Mouse (Mus musculus) layer of hippocampus, adult 2 months (tissue): ENCODE data around the gene Hmgb1. TPM values are rescaled to one million over a fixed set of nuclear protein-coding genes. Genes with fewer than 3 reads are reported as not detected.

Experiments
- DNase-seq, 2 experiments: peaks; one replicate each; pipeline ENCODE4 v3.0.0; 2022; ENCODE audit warnings: low spot score in 2 of 2
- H3K27ac ChIP-seq: fragments of 200-600 bp; 2 replicates; pipeline ENCODE4 v1.8.1; 2022
- H3K4me3 ChIP-seq: fragments of 200-600 bp; 2 replicates; pipeline ENCODE4 v1.8.1; 2022; ENCODE audit warnings: mild to moderate bottlenecking
- CTCF ChIP-seq: fragments of 200-600 bp; conservative IDR thresholded peaks from 2 replicates; pipeline ENCODE4 v1.8.1; 2022; ENCODE audit warnings: antibody characterized with exemption, mild to moderate bottlenecking, moderate library complexity
- total RNA-seq, 2 experiments: library from RNA; stranded (reverse); gene quantifications; 2 replicates each; pipeline ENCODE4 v1.2.3; 2021

Hmgb1 gene
- total RNA-seq, 2 experiments from 2014 or later = 143 to 147 TPM

- peak in 1 of 2 experiments; percentile 19 for DNase-seq
- Histone ChIP-seq H3K4me3 (peak overlapping the region; percentile 48), H3K27ac (peak overlapping the region; percentile 91)
- TF ChIP-seq CTCF = no peak
These were observed 153.0 kb downstream of the Hmgb1 start for GRCm38 (mm10) chr5:149031199-149031750.

- TF ChIP-seq CTCF = no peak
- H3K27ac ChIP-seq = no peak overlapping the region
These were observed 154.2 kb downstream of the Hmgb1 start for GRCm38 (mm10) chr5:149030103-149030502.

GRCm38 (mm10) chr5:149028394-149028793 is 155.9 kb downstream of the Hmgb1 start:
- H3K27ac ChIP-seq = no peak overlapping the region
- H3K4me3 ChIP-seq = no peak overlapping the region
- TF ChIP-seq CTCF = no peak
- DNase-seq = no peak

More at GRCm38 (mm10) chr5:149030103-149030502, 154.2 kb downstream of the Hmgb1 start:
- H3K4me3 ChIP-seq = no peak overlapping the region
- DNase-seq = no peak

GRCm38 (mm10) chr5:149027389-149027788 is 156.9 kb downstream of the Hmgb1 start:
- H3K27ac ChIP-seq = no peak overlapping the region
- no peak for DNase-seq
- no peak overlapping the region for H3K4me3 ChIP-seq
- peak; percentile 56 for TF ChIP-seq CTCF

GRCm38 (mm10) chr5:149021120-149021519 is 163.2 kb downstream of the Hmgb1 start:
- no peak for TF ChIP-seq CTCF
- DNase-seq = no peak

GRCm38 (mm10) chr5:149020681-149021062 is 163.6 kb downstream of the Hmgb1 start:
- Histone ChIP-seq H3K27ac (no peak overlapping the region), H3K4me3 (no peak overlapping the region)
- no peak for TF ChIP-seq CTCF
- DNase-seq = no peak

More at GRCm38 (mm10) chr5:149021120-149021519, 163.2 kb downstream of the Hmgb1 start:
- no peak overlapping the region for H3K27ac ChIP-seq
- no peak overlapping the region for H3K4me3 ChIP-seq

GRCm38 (mm10) chr5:149020059-149020680 is 164.1 kb downstream of the Hmgb1 start:
- TF ChIP-seq CTCF = no peak
- no peak overlapping the region for H3K4me3 ChIP-seq
- H3K27ac ChIP-seq = no peak overlapping the region
- no peak for DNase-seq

- no peak overlapping the region for H3K27ac ChIP-seq
- H3K4me3 ChIP-seq = no peak overlapping the region
- DNase-seq = no peak
- no peak for TF ChIP-seq CTCF
These were observed 166.4 kb downstream of the Hmgb1 start for GRCm38 (mm10) chr5:149017666-149018415.

GRCm38 (mm10) chr5:149017181-149017580 is 167.1 kb downstream of the Hmgb1 start:
- no peak for TF ChIP-seq CTCF
- H3K4me3 ChIP-seq = no peak overlapping the region
- no peak overlapping the region for H3K27ac ChIP-seq
- no peak for DNase-seq

- peak overlapping the region; percentile 84; the same call in 1 of the 2 replicates for H3K27ac ChIP-seq
- no peak for TF ChIP-seq CTCF
- no peak for DNase-seq
These were observed 168.0 kb downstream of the Hmgb1 start for GRCm38 (mm10) chr5:149016261-149016660.

GRCm38 (mm10) chr5:149015335-149016201 is 168.7 kb downstream of the Hmgb1 start:
- Histone ChIP-seq H3K4me3 (peak overlapping the region; percentile 61), H3K27ac (peak overlapping the region; percentile 84)
- DNase-seq = no peak
- no peak for TF ChIP-seq CTCF

More at GRCm38 (mm10) chr5:149016261-149016660, 168.0 kb downstream of the Hmgb1 start:
- peak overlapping the region; percentile 61; the same call in 1 of the 2 replicates for H3K4me3 ChIP-seq

GRCm38 (mm10) chr5:149014600-149015268 is 169.6 kb downstream of the Hmgb1 start:
- H3K27ac ChIP-seq = peak overlapping the region; percentile 84; the same call in 1 of the 2 replicates
- no peak for TF ChIP-seq CTCF
- DNase-seq = no peak
- H3K4me3 ChIP-seq = peak overlapping the region; percentile 61
